Mouse (Mus musculus): ENCODE data around the gene 1700025C18Rik. TPM values are rescaled to one million over a fixed set of nuclear protein-coding genes. Genes with fewer than 3 reads are reported as not detected.

Gene 1700025C18Rik
- polyA plus RNA-seq (2015; fragmentation: Nextera tagmentation; extraction: Ambion mirVana): not detected in 2 replicates

DNA sequence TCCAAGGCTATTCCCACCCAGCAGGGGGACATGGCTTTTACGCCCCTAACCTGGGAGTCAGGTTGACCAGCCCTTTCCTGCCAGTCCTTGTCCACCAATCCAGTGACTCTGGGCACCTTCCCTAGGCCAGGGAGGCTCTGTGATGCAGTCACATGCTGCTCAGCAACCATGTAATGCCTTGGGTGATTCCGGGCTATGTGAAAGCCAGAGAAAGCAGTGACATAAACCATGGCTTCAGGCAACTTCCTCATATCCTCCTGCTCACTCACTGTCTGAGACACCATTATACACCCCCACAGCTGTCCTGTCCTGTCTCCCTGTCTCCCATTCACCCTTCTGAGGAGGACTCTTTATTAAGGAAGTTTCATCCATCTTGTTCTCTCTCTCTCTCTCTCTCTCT, at the start of gene 1700025C18Rik:
TSS of gene 1700025C18Rik (minus strand) at position 101 of the 400 bp plus-strand sequence.
- H3K36me3 ChIP-seq (replicated peaks): no peaks in the 10 kb centered on the region
- H3K27me3 ChIP-seq: peaks cover 6% of the 10 kb centered on the region; the same call in 1 of the 2 replicates
- H3K4me1 ChIP-seq (replicated peaks): no peaks in the 10 kb centered on the region
- 55% methylated on average over 2 of the region's 2 CpGs for WGBS (ENCODE audit: insufficient replicate concordance)
- H3K27ac ChIP-seq (replicated peaks): no peak within 1 kb of the TSS
- H3K4me2 ChIP-seq: no peak within 1 kb of the TSS
- H3K9ac ChIP-seq: no peak within 1 kb of the TSS
- H3K4me3 ChIP-seq (replicated peaks): no peak within 1 kb of the TSS
- no peaks in the 10 kb centered on the region for H3K9me3 ChIP-seq (replicated peaks)
- ATAC-seq (ENCODE audit: insufficient read depth): no peak

DNA sequence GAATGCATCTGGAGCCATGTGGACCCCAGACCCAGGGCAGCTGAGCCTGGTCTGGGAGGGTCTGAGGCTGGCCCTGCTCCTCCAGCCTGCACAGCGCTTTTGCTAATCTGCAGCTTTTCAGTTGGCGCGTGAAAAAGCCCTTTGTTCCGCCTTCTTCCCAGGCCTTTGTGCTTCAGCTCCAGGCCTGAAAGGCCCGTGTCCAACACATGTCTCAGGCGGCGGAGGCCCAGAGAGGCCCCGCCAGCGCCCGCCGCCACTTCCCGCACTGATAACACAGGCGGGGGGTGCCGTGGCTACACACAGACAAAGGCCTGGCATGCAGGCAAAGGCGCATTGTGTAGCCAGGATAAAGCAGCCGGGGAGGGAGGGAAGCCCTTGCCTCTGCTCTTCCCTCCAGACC, 45.5 kb upstream of the 1700025C18Rik start:
- peaks cover 16% of the 10 kb centered on the region for H3K27me3 ChIP-seq
- no peaks in the 10 kb centered on the region for H3K9me3 ChIP-seq (replicated peaks)
- H3K27ac ChIP-seq (replicated peaks): no peak overlapping the region
- 9% methylated on average over 16 of the region's 16 CpGs for WGBS (ENCODE audit: insufficient replicate concordance)
- no peak for ATAC-seq (ENCODE audit: insufficient read depth)
- no peak overlapping the region for H3K4me3 ChIP-seq (replicated peaks)
- no peaks in the 10 kb centered on the region for H3K36me3 ChIP-seq (replicated peaks)
- no peak overlapping the region for H3K9ac ChIP-seq
- no peak overlapping the region for H3K4me2 ChIP-seq
- H3K4me1 ChIP-seq (replicated peaks): peaks cover 12% of the 10 kb centered on the region; the same call in 1 of the 2 replicates

- WGBS (ENCODE audit: insufficient replicate concordance): 2% methylated on average over 15 of the region's 15 CpGs
- Histone ChIP-seq H3K9me3 (replicated peaks) (no peaks in the 10 kb centered on the region), H3K9ac (no peak overlapping the region), H3K4me2 (no peak overlapping the region), H3K27me3 (peaks cover 13% of the 10 kb centered on the region), H3K27ac (replicated peaks) (no peak overlapping the region), H3K36me3 (replicated peaks) (no peaks in the 10 kb centered on the region), H3K4me1 (replicated peaks) (peaks cover 12% of the 10 kb centered on the region; the same call in 1 of the 2 replicates), H3K4me3 (replicated peaks) (no peak overlapping the region)
- no peak for ATAC-seq (ENCODE audit: insufficient read depth)
Measured at GRCm38 (mm10) chr2:165133566-165133965, 43.0 kb upstream of the 1700025C18Rik start.

- no peak overlapping the region for H3K4me3 ChIP-seq (replicated peaks)
Measured at GRCm38 (mm10) chr2:165131428-165131827, 40.9 kb upstream of the 1700025C18Rik start.

GRCm38 (mm10) chr2:165129189-165129588, 38.6 kb upstream of the 1700025C18Rik start:
- H3K4me2 ChIP-seq: no peak overlapping the region
- no peak overlapping the region for H3K4me3 ChIP-seq (replicated peaks)
- ATAC-seq (ENCODE audit: insufficient read depth): no peak
- no peaks in the 10 kb centered on the region for H3K9me3 ChIP-seq (replicated peaks)
- H3K36me3 ChIP-seq (replicated peaks): no peaks in the 10 kb centered on the region
- no peaks in the 10 kb centered on the region for H3K4me1 ChIP-seq (replicated peaks)
- no peak overlapping the region for H3K27ac ChIP-seq (replicated peaks)
- H3K27me3 ChIP-seq: peaks cover 11% of the 10 kb centered on the region
- WGBS (ENCODE audit: insufficient replicate concordance): 35% methylated on average over 4 of the region's 4 CpGs
- no peak overlapping the region for H3K9ac ChIP-seq

More at GRCm38 (mm10) chr2:165131428-165131827, 40.9 kb upstream of the 1700025C18Rik start:
- no peak for ATAC-seq (ENCODE audit: insufficient read depth)
- Histone ChIP-seq H3K27me3 (peaks cover 13% of the 10 kb centered on the region), H3K4me2 (no peak overlapping the region), H3K9me3 (replicated peaks) (no peaks in the 10 kb centered on the region), H3K36me3 (replicated peaks) (no peaks in the 10 kb centered on the region), H3K27ac (replicated peaks) (no peak overlapping the region), H3K9ac (no peak overlapping the region), H3K4me1 (replicated peaks) (0 out of 2 replicates have a peak, but pooled peaks cover 4% of the 10 kb centered on the region)
- WGBS (ENCODE audit: insufficient replicate concordance): 52% methylated on average over 12 of the region's 12 CpGs

DNA sequence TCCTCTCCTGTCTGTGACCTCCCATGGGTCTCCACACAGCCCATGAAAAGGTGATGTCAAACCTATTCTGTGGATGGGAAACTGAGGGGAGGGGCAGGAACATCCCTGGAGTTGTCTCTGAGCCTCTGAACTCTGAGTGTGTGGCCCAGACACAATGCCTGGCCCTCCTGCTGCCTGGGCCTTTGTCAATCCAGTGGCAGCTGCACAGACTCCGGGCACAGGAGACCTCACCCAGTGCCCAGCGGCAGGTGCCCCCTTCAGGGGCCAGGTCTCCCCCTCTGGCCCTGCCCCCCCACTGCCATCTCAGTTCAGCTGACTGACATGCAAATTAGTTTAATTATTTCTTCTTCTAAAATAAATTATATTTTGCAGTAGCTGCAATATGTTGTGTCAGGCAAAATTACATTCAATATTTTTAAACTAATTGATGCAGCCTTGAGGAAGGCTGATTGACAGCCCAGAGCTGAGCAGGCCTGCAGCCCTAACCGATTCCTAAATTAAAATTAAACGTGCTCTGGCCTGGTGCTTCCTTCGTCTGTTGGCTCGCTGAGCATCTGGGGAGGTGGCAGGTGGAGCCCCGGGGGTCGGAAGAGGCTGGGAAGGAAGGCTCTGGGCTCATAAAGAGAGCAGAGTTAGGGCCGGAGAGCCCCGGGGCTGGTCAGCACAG, 36.5 kb upstream of the 1700025C18Rik start:
- peaks cover 7% of the 10 kb centered on the region for H3K27me3 ChIP-seq
- H3K9me3 ChIP-seq (replicated peaks): no peaks in the 10 kb centered on the region
- 43% methylated on average over 10 of the region's 10 CpGs for WGBS (ENCODE audit: insufficient replicate concordance)
- no peaks in the 10 kb centered on the region for H3K4me1 ChIP-seq (replicated peaks)
- no peak overlapping the region for H3K4me2 ChIP-seq
- no peaks in the 10 kb centered on the region for H3K36me3 ChIP-seq (replicated peaks)
- no peak overlapping the region for H3K4me3 ChIP-seq (replicated peaks)
- no peak for ATAC-seq (ENCODE audit: insufficient read depth)
- no peak overlapping the region for H3K27ac ChIP-seq (replicated peaks)
- no peak overlapping the region for H3K9ac ChIP-seq

DNA sequence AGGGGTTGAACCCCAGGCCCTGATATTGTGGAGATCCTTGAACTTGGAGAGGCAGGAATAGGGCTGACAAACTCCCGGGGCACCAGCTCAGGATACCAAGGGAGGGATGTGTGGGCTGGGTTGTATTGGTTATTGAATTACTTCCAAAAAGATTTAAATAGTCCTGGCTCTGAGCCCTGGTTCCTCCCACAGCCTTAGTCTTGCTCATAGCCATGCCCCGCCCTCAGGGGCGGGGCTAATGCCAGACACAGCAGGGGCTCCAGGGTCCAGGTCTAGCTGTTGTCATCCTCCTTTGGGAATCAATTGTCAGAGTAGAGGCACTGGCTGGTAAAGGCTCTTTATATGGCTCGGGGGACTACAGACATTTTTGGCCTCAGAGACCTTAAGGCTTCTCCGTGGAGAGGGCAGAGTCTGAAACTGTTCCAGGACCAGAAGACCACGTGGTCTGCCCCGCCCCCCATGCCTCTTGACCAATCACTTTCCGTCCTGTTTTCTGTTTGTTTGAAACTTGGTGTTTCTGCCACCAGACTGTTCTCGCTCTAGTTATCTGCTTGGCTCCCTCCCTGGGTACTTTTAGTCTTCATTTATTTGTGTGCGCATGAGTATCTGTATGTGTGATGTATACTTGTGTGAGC, 30.8 kb upstream of the 1700025C18Rik start:
- no peaks in the 10 kb centered on the region for H3K4me1 ChIP-seq (replicated peaks)
- no peak overlapping the region for H3K27ac ChIP-seq (replicated peaks)
- 23% methylated on average over 10 of the region's 10 CpGs for WGBS (ENCODE audit: insufficient replicate concordance)
- no peaks in the 10 kb centered on the region for H3K9me3 ChIP-seq (replicated peaks)
- no peak overlapping the region for H3K9ac ChIP-seq
- H3K36me3 ChIP-seq (replicated peaks): no peaks in the 10 kb centered on the region
- peaks cover 40% of the 10 kb centered on the region for H3K27me3 ChIP-seq
- no peak for ATAC-seq (ENCODE audit: insufficient read depth)
- H3K4me2 ChIP-seq: no peak overlapping the region
- H3K4me3 ChIP-seq (replicated peaks): no peak overlapping the region

- peaks cover 40% of the 10 kb centered on the region for H3K27me3 ChIP-seq
- 75% methylated on average over 9 of the region's 9 CpGs for WGBS (ENCODE audit: insufficient replicate concordance)
Measured at GRCm38 (mm10) chr2:165120765-165121164, 30.2 kb upstream of the 1700025C18Rik start.

DNA sequence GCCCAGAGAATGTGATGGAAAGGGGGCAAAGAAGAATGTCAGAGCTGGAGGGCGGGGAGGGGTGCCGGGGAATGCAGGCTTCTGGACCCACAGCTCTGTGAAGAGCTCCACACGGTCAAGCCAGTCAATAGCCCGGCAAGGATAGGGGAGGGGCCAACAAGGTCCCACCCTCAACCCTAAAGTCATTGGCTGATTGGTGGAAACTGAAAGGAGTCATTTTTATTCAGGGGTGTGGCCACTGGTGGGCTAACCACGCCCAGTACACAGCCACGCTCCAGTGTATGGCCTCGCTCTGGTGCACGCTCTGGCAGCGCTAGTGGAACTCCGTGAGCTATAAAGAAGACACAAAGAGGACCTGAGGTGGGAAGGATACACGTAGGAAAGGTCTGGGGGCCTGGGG, 23.2 kb upstream of the 1700025C18Rik start:
- Histone ChIP-seq H3K4me3 (replicated peaks) (no peak overlapping the region), H3K9me3 (replicated peaks) (no peaks in the 10 kb centered on the region), H3K4me2 (no peak overlapping the region), H3K4me1 (replicated peaks) (no peaks in the 10 kb centered on the region), H3K27me3 (peaks cover 96% of the 10 kb centered on the region), H3K36me3 (replicated peaks) (no peaks in the 10 kb centered on the region), H3K9ac (no peak overlapping the region), H3K27ac (replicated peaks) (no peak overlapping the region)
- no peak for ATAC-seq (ENCODE audit: insufficient read depth)
- 15% methylated on average over 11 of the region's 11 CpGs for WGBS (ENCODE audit: insufficient replicate concordance)

More at GRCm38 (mm10) chr2:165120765-165121164, 30.2 kb upstream of the 1700025C18Rik start:
- H3K36me3 ChIP-seq (replicated peaks): no peaks in the 10 kb centered on the region
- no peak for ATAC-seq (ENCODE audit: insufficient read depth)
- H3K4me2 ChIP-seq: no peak overlapping the region
- H3K9ac ChIP-seq: no peak overlapping the region
- H3K9me3 ChIP-seq (replicated peaks): no peaks in the 10 kb centered on the region
- H3K27ac ChIP-seq (replicated peaks): no peak overlapping the region
- no peaks in the 10 kb centered on the region for H3K4me1 ChIP-seq (replicated peaks)
- H3K4me3 ChIP-seq (replicated peaks): no peak overlapping the region

DNA sequence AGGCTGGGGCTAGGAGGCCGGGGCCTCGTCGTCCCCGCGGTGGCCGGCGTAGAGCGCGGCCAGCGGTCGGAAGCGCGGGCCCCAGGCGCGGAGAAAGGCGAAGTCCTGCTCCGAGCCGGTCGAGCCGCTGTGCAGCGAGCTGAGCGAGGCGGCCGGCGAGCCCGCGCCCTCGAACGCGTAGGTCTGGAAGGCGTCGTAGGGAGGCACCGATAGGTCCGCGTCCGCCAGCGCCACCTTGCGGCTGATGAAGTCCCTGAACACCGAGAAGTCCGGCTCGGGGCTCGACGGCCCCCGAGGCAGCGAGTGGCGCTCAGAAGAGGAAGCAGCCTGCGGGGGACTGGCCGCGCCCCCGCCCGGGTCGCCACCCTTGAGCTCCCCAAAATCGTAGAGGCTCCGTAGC, 21.6 kb upstream of the 1700025C18Rik start:
- Histone ChIP-seq H3K9ac (no peak overlapping the region), H3K27me3 (peaks cover 93% of the 10 kb centered on the region), H3K9me3 (replicated peaks) (no peaks in the 10 kb centered on the region), H3K27ac (replicated peaks) (no peak overlapping the region), H3K4me1 (replicated peaks) (no peaks in the 10 kb centered on the region), H3K4me3 (replicated peaks) (no peak overlapping the region), H3K4me2 (no peak overlapping the region; the same call in 1 of the 2 replicates), H3K36me3 (replicated peaks) (no peaks in the 10 kb centered on the region)
- WGBS (ENCODE audit: insufficient replicate concordance): under 1% methylated on average over 54 of the region's 54 CpGs
- ATAC-seq (ENCODE audit: insufficient read depth): no peak; the same call in 1 of the 2 replicates

GRCm38 (mm10) chr2:165106585-165106984, 16.0 kb upstream of the 1700025C18Rik start:
- no peaks in the 10 kb centered on the region for H3K4me1 ChIP-seq (replicated peaks)
- H3K9ac ChIP-seq: no peak overlapping the region
- peaks cover 68% of the 10 kb centered on the region for H3K27me3 ChIP-seq
- WGBS (ENCODE audit: insufficient replicate concordance): 31% methylated on average over 18 of the region's 18 CpGs
- no peak for ATAC-seq (ENCODE audit: insufficient read depth)
- H3K4me3 ChIP-seq (replicated peaks): no peak overlapping the region
- no peaks in the 10 kb centered on the region for H3K9me3 ChIP-seq (replicated peaks)
- H3K36me3 ChIP-seq (replicated peaks): no peaks in the 10 kb centered on the region
- H3K27ac ChIP-seq (replicated peaks): no peak overlapping the region
- no peak overlapping the region for H3K4me2 ChIP-seq
